Mouse (Mus musculus) kidney, postnatal 10 days (tissue): ENCODE measurements at regions not wholly inside any gene's neighbourhood (a gene's known extent, or its start where the extent isn't known, plus 50 kb on each side); places are given as distances from the start of the nearest gene placed in this dataset.
A peak's percentile ranks its signal among the peaks of the same experiment; 100 is the strongest.
"Not testable (repeated sequence)": the region's sequence is repeated elsewhere in the genome, so short reads cannot be mapped to it uniquely, and the experiment has no call there.

Experiments
- DNase-seq: peaks from one replicate; pipeline ENCODE4 v3.0.0; 2021; ENCODE audit warnings: mixed read lengths

DNA sequence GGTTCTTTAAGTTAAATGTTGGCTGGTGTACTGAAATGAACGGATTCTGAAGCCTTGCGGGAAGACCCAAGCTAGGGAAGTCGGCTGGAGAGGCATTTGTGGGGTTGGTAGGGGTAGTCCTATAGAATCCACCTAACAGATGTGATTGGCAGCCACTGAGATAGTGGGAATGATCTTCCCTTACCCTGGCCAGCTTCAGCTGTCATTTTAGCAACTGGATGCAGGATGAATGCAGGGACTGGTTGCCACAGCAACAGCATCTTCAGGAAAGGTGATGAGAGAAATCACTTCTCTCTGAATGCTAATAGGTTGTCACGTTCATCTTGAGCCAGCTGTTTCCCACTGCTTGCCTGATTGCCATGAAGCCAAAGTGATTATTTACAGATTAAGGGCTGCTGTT, 224.5 kb downstream of the Dact1 start:
- DNase-seq: no peak

GRCm38 (mm10) chr12:71535251-71535650, 225.6 kb downstream of the Dact1 start:
- no peak for DNase-seq

DNA sequence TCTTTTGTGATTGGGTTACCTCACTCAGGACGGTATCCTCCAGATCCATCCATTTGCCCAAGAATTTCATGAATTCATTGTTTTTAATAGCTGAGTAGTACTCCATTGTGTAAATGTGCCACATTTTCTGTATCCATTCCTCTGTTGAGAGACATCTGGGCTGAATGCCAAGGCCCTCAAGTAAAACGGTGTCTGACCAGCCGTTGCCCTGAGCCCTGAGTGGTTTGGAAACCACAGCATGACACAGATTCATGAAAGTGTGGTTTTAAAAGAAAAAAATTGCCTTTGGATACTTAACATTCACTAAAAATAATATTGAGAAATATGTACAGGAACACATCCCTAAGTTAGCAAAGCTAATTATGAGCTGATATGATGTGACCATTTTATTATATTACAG, 226.1 kb downstream of the Dact1 start:
- not testable (repeated sequence) for DNase-seq

DNA sequence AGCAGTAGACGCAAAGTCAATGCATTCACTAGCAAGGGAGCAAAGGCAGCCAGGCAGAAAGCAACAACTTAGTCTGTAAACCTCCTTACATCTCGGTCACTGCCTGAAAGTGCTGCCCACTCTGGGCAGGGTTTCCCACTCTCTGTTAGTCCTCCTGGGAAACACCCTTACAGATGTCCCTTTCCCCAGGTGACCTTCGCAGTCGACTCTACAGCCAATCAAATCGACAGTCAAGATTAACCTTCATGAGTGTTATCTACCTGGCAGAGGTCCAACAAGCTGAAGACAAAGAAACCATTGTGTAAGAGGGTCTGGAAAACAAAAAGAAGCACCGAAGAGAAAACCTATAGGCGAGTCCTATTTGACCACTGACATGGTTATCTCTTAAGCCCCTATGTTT, 229.0 kb downstream of the Dact1 start:
- no peak for DNase-seq

DNA sequence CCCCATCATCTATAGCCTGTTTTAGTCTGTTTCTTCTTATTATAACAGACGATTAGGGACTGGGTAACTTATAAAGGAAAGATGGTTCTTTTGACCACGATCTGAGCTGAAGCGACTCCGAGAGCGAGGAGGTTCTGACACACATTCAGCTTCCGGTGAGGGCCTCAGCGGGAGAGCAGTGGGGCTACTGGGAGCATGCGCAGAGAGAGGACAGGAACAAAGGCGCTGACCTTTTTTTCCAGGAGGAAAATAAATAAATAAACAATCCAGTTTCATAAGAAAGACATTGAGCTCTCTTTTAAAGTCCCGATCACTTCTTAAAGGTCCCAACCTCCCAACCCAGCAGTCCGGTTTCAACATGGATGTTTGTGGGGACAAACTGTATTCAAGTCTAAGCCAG, 230.6 kb downstream of the Dact1 start:
- DNase-seq: no peak

DNA sequence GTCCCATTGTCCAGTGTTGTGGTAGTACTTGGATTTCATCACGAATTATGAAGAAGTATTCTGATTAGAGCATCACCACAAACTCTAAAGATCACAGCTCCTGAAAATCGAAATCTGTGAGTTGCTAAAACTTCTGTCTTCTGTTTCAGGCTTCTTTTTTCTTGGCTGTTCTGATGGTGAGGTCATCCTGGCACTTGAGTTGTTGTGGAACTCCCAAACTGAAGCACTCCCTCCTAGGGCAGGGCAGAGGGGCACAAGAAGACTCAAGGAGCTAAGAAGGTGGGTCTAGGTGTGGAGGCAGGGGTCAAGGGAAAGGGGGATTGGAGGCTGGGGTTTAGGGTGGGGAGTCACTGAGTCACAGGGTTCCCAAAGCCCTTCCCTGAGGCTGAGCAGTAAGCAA, 232.3 kb downstream of the Dact1 start:
- DNase-seq: no peak

- DNase-seq: no peak
These were observed 234.0 kb downstream of the Dact1 start for GRCm38 (mm10) chr12:71543571-71544119.

- no peak for DNase-seq
These were observed 234.9 kb downstream of the Dact1 start for GRCm38 (mm10) chr12:71544401-71545159.

DNA sequence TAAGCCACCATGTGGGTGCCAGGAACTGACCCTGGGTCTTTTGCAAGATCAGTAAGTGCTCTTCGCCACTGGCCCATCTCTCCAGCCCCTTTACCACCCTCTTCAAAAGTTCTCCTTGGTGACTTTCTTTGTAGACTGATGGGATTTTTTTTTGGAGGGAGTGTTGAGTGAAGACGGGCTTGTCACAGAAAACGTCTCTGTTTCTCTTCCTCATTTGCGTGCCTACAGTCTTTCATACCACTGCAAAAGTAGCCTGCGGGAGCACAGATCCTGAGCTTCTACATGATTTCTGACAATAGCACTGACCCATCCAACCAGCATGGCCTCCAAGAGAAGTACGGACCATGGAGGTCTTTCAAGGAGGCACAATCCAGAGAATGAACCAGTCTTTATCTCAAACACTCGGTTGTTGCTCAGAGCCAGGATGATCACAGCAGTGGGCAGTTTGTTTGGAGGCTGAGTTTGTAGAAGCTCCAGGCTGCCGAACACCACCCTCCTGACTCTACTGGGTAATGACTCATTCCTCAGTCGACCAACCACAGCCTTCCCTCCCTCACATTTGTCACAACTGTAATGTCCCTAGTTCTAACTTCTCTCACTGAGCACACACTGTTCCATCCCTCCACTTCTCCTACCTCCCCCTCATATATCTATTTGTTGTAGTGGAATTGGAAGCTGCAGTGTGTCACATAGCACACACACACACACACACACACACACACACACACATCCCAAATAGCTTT, 237.0 kb downstream of the Dact1 start:
- no peak for DNase-seq

GRCm38 (mm10) chr12:71549336-71549735, 239.7 kb downstream of the Dact1 start:
- no peak for DNase-seq

- no peak for DNase-seq
These were observed 244.5 kb downstream of the Dact1 start for GRCm38 (mm10) chr12:71554212-71554611.

- no peak for DNase-seq
These were observed 251.6 kb downstream of the Dact1 start for GRCm38 (mm10) chr12:71561259-71561658.

DNA sequence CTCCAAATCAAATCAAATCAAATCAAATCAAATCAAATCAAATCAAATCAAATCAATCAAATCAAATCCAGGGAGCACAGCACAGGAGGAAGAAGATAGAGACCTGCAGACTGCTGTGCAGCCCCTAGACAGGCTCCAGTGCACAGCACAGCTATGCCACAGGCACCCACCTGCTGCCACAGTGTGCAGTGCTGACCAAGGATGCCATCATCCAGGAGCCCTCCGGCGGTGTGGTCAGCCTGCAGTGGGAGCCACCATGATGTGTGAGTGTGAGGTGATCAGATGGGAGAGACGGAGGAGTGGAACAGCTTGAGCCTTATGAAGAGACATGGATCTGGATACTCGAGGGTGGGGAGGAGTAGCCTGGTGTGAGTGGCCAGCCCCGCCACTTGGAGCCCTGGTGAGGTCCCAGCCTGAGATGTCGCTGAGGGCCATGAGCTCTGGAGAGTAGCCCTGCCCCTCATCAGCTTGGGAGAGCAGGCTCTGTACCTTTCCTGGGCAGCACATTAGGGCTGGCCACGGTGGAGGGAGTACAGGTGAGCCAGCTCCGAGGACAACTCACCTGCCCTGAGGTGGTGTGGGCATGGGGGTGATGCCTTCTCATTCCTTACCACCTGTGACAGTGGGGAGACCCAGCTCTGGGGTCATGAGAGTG, 252.4 kb downstream of the Dact1 start:
- no peak for DNase-seq

DNA sequence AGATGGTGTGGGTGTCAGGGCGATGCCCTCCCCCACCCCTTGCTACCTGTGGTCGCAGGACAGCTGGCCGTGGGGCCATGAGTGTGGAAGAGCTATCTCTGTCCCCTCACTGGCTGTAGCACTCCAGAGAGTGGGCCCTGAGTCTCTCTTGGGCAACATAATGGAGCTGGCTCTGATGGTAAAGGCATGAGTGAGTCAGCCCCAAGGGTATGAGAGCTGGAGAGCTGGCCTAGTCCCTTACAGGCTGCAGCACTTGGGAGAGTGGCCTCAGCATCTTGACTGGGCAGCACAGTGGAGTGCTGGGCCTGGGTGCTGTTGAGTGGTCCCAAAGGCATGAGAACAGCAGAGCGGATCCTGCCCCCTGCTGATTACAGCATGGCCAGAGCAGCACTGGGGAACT, 253.5 kb downstream of the Dact1 start:
- DNase-seq: no peak

GRCm38 (mm10) chr12:71566371-71566770, 256.7 kb downstream of the Dact1 start:
- DNase-seq: no peak

DNA sequence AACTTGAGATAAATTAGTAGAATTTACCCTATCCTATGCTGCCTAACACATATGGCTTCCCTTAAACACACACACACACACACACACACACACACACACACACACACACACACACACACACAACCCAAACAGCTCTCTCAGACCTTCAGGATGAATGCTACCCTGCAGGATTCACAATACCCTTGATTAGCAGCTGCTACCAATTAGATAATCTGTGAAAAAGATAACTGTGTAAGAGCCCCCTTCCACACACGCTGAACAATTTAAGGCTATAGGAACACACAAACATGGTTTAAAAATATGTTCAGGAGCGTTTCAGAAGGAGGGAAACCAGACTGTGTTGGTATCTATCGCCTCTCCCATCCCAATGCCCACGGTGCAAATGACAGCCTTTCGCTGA, 258.6 kb downstream of the Dact1 start:
- DNase-seq: no peak

- DNase-seq: no peak
These were observed 259.3 kb downstream of the Dact1 start for GRCm38 (mm10) chr12:71568880-71569390.

DNA sequence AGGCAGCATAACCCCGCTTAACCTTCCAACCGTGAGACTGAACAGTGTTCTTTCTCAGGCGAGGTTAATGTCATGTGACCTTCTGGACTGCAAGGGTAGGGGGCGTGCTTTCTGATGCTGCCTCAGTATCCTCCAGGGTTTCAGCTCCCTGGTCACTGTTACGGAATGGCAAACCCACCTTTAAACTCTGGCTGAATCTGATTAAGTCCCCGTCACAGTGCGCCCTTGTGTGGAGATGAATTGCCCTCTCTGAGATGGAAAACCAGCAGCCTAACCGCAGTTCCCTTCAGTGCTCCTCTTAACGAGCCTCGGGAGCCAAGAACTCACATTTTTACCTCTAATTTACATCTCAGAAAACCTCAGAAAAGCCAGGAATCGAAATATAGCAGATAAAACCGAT, 260.0 kb downstream of the Dact1 start:
- DNase-seq: no peak

DNA sequence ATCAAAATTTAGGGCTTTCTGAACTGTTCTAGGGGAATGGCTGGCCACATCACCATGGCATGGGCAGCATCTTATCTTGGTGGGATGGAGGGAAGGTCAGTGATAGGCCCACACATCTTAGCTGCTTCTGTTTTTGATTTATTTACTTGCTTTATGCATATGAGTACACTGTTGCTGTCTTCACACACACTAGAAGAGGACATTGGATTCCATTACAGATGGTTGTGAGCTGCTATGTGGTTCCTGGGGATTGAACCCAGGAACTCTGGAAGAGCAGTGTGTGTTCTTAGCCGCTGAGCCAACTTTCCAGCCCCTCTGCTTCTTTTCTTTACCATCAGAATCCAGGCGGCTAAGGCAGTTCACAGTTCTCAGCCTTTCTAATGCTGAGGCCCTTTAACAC, 260.4 kb downstream of the Dact1 start:
- no peak for DNase-seq

- no peak for DNase-seq
These were observed 257.9 kb upstream of the Daam1 start for GRCm38 (mm10) chr12:71572833-71573446.

- DNase-seq: no peak
These were observed 257.4 kb upstream of the Daam1 start for GRCm38 (mm10) chr12:71573456-71573855.

DNA sequence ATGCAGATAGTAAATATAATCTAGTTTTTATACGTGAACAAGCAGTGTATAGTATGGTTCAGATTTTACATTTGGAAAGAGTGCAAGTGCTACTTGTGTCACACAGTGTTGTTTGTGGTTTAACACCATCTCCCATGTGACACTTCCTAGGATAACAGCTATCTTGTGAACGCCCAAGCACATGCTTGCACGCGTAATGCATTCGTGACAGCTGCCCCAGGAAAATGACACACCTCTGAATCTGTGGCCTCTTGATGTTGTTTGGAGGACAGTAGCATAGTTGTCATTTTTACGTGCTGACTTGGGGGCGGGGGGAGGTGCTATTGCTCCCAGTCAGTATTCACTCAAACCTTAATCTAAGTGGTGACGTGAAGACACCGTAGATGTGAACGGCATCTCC, 256.2 kb upstream of the Daam1 start:
- no peak for DNase-seq

DNA sequence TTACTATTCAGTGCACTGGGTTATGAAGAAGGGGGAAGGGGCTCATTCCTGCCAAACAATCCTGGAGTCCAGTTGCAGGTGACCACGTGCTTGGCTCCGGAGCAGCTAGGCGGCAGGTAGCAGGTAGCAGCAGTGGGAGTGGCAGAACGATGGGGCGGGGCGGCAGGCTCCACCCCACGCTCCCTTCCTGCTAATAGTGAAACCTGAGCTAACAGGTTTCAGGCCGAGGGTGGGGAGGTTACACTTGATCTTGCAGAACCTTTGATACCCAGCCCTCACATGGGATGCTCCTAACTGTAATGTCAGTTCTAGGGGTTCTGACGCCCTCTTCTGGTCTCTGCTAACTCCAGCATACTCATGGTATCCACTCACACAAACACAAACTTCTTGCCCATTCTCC, 253.5 kb upstream of the Daam1 start:
- DNase-seq: peak; percentile 73
